Mouse (Mus musculus) cortical plate, adult 2 months (tissue): ENCODE measurements at regions not wholly inside any gene's neighbourhood (a gene's known extent, or its start where the extent isn't known, plus 50 kb on each side); places are given as distances from the start of the nearest gene placed in this dataset.

Source experiments
- H3K27ac ChIP-seq: fragments of 200-500 bp; 2 replicates; pipeline ENCODE4 v1.5.1; 2012; ENCODE audit warnings: low read length, control low read depth, inconsistent platforms; ENCODE audit not compliant: insufficient read depth
- H3K4me1 ChIP-seq: fragments of 200-500 bp; 2 replicates; pipeline ENCODE4 v1.6.1; 2011; ENCODE audit warnings: low read length; ENCODE audit not compliant: control insufficient read depth, insufficient read depth
- H3K4me3 ChIP-seq: fragments of 200-500 bp; 2 replicates; pipeline ENCODE4 v1.5.1; 2011; ENCODE audit warnings: mild to moderate bottlenecking, low read length, control low read depth; ENCODE audit not compliant: insufficient read depth
- CTCF ChIP-seq: fragments of 200-500 bp; IDR thresholded peaks from 2 replicates; pipeline ENCODE4 v1.5.1; 2011; ENCODE audit warnings: mild to moderate bottlenecking, control low read depth, low read length; ENCODE audit not compliant: insufficient read depth; ENCODE audit errors: extremely low read depth
- POLR2A ChIP-seq: fragments of 200-500 bp; IDR thresholded peaks from 2 replicates; pipeline ENCODE4 v1.6.1; 2011; ENCODE audit warnings: mild to moderate bottlenecking, low read length, control low read depth; ENCODE audit not compliant: insufficient read depth; ENCODE audit errors: extremely low read depth

DNA sequence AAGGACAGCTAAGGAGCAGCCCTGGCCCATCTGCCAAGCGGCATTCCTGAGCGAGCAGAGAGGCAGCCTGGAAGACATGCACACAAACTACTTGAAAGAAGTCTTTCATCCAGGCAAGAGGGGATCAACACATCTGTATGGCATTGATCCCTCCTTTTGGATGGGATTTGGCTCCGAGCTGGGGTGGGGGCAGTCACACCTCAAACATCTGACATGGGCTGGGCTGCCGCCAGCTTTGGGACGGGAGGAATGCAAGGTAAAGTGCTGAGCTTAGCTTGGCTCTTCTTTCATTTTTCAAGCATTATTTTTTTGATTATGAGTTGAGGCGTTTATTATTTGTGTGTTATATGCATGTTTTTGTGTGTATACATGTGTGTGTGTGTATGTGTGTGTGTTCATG lies 165.9 kb downstream of the 1500009L16Rik start:
- Histone ChIP-seq H3K4me3 (no peak overlapping the region), H3K4me1 (no peaks in the 10 kb centered on the region), H3K27ac (no peak overlapping the region)
- TF ChIP-seq CTCF (no peak), POLR2A (no peak)

DNA sequence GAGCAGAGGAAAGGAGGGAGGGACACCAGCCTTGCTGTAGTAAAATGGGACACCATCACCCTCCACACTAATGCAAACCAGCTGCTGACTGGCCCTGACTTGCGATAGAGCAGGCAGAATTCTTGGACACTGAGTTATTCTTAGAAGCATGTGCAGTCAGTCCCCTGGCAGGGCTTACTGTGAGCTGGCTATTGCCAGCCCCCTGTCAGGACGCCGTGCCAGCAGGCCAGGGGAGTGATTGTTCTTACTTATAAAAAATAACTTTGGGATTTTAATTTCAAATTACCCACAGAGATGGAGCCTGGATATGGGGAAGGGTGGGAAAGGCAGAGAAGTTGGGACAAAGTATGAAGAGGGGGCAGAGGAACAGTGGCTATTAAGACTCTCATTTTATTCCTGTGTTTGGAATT lies 173.1 kb downstream of the 1500009L16Rik start:
- TF ChIP-seq CTCF (no peak), POLR2A (no peak)
- H3K27ac ChIP-seq: no peak overlapping the region
- peaks cover 3% of the 10 kb centered on the region for H3K4me1 ChIP-seq
- no peak overlapping the region for H3K4me3 ChIP-seq

DNA sequence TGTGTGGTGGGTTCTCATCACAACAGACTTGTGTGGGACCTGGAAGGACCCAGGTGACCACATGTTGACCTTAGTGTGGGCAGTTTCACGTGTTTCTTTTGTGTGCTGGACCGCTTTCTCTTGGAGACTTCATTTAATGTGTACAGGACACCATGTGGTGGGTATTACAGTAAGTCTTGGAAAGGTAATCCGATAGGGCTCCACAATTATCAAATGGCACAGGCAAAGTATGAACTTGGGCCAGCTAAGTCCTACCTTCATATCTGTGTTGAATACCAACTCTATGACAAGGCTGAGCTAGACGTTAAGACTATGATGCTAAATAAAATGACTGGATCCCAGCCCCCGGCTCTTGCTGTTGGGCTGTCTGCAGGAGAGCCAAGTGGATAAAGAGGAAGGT lies 173.5 kb downstream of the 1500009L16Rik start:
- no peak overlapping the region for H3K4me3 ChIP-seq
- TF ChIP-seq POLR2A (no peak), CTCF (no peak)

DNA sequence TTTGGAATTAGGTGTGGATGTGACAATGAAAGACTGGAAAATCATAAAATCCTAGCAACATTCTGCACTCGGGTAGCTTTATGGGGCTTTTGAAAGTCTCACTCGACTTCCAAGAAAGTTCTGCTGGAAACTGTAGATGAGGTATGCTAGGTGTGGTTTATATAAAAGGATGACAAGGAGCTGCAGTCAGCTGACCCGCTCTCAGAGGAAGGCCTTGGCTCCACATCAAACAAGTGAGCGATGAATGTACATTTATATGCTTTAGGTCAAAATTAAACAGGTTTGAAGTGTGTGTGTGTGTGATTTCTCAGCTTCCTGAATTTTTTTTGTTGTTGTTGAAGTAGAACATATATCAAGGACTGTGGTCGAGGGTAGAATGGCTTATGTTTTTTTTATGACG lies 174.9 kb downstream of the 1500009L16Rik start:
- Histone ChIP-seq H3K4me1 (peaks cover 3% of the 10 kb centered on the region), H3K4me3 (no peak overlapping the region), H3K27ac (no peak overlapping the region)
- TF ChIP-seq CTCF (no peak), POLR2A (no peak)

More for the DNA sequence above, 173.5 kb downstream of the 1500009L16Rik start:
- H3K4me1 ChIP-seq: peaks cover 3% of the 10 kb centered on the region
- no peak overlapping the region for H3K27ac ChIP-seq

DNA sequence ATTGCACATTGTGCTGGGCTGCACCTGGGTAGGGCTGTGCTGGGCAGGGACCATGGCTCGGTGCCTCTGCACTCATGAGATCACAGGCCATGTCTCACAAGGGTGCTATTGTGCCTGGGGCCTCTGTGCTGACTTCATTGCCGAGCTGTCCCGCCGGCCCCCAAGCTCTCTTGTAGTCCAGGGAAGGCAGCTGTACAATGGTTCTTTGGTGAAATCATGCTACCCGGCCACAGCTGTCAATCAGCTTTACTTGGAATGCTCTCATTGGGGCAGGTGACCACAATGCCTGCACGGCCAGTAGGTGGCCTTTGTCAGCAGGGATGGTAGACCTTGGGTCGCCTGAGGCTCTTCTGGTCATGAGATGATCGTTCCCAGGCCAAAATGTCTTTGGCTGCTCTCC lies 184.1 kb downstream of the 1500009L16Rik start:
- H3K4me3 ChIP-seq: no peak overlapping the region
- H3K27ac ChIP-seq: 0 out of 2 replicates have a peak overlapping the region, but pooled peaks have one; percentile 76
- no peak for TF ChIP-seq CTCF
- no peak for TF ChIP-seq POLR2A
- no peaks in the 10 kb centered on the region for H3K4me1 ChIP-seq

DNA sequence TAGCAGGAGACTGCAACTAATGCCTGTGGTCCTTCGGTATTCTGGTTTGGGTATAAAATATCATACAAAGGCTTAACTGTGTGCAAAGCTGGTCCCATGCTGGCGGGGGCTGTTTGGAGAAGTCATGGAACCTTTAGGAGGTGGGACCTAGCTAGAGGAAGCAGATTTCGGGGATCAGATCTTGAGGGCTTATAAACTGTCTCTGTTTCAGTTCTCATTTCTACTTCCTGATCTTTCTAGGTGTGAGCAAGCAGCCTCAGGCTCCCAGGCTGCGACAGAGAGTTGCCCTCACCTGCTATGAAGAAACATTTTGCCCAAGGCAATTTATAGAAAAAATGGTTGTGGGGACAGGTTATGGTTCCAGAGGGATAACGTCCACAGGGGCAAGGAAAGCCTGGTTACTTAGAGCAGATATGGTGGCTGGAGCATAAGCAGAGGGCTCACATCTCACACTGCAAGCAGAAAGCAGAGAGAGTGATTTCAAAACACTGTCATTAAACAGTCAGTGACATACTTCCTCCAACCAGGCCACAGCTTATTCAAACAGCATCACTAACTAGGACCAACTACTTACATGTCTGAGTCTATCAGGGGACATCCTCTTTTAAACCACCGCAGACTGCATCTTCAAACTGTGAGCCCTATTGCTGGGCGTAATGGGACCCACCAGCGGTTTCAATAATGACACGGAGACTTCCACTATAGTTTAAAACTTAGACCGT lies 188.1 kb downstream of the 1500009L16Rik start:
- Histone ChIP-seq H3K4me1 (no peaks in the 10 kb centered on the region), H3K4me3 (no peak overlapping the region), H3K27ac (no peak overlapping the region)
- TF ChIP-seq CTCF (no peak), POLR2A (no peak)

DNA sequence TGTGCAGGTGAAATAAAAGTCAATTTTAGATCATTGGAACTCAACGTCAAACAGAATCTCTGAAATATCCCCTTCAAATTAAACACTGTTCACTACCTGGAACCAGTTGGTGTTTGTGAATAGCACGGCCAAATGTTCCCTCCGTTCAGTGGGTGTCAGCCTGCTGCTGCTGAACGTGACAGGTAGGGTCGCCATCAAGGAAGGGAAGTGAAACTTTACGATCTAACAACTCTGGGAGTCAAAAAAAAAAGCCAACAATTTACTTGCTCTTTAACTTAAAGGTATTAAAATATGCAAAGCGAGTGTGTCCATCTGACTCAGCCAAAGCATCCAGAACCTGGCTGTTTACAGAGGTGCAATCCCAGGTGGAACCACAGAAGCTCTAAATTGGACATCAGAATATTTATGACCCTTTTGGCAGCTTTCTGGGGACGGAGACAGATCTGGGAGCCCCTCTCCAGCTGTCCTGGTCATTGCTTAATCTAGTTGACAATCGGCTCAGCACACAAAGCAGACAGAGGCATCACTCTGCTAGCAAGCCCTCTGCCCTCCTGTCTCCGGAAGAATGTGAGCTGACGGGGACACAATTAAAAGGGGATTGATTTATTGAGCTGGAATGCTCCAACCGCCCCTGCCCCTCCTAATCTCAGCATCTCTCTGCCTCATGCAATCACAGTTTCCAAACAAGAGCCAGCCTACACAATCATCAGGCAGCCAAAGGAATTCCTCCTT lies 191.9 kb downstream of the 1500009L16Rik start:
- Histone ChIP-seq H3K27ac (no peak overlapping the region), H3K4me3 (no peak overlapping the region), H3K4me1 (no peaks in the 10 kb centered on the region)
- TF ChIP-seq POLR2A: no peak
- TF ChIP-seq CTCF: no peak

DNA sequence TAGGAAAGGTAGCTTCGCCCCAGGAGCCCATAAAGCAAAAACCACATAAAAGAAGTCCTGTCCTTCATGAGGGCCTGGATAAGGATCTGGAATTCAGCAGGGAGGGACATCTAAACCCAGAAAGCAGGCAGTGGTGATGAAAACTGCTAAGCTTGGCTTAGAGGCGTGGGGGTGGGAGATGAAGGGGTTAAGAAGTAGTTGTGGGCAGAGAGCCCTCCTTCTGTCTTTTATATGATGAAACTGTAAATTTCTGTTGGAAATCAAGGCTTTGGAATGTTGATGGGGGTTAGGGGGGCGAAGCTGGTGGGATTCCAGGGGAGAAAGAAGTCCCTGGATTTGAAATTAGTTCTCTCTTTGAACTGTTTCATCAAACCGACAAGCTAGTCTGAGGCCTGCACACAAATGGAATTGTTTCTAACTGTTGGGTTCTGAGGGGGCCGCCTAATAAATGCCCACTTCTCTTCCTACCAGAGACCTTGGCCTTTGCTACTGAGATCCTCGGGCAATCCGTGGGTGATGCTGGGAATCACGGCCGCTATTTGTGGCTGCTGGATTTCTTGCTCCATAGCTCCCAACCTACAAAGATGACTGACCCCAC lies 192.6 kb downstream of the 1500009L16Rik start:
- Histone ChIP-seq H3K4me3 (no peak overlapping the region), H3K4me1 (no peaks in the 10 kb centered on the region), H3K27ac (no peak overlapping the region)
- no peak for TF ChIP-seq CTCF
- TF ChIP-seq POLR2A: no peak

DNA sequence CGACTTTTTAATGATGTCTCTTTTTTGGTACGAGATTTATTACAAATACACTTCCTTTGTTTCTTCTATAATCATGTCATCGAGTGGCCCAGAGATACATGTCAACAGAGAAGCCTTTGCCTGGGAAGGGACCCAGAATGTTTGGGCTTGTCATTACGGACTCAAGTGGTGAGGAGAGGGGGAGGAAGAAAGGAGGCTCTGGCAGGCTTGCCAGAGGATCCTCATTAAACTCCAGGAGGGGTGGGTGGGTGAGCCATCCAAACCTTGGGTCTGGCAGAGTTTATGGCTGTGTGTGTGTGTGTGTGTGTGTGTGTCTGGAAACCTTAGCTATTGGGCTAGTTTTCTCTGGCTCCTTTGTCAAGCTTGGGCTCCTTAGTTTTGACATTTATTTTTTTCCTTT lies 204.3 kb downstream of the 1500009L16Rik start:
- TF ChIP-seq POLR2A (no peak), CTCF (no peak)
- Histone ChIP-seq H3K4me3 (no peak overlapping the region), H3K27ac (no peak overlapping the region), H3K4me1 (no peaks in the 10 kb centered on the region)
